Mouse (Mus musculus): Measurements from ENCODE around the gene Tsr2. TPM values are rescaled to one million over a fixed set of nuclear protein-coding genes. Genes with fewer than 3 reads are reported as not detected.

The Tsr2 gene
- polyA plus RNA-seq, 1 experiment, result 13.7 TPM

GRCm38 (mm10) chrX:151076941-151077485 lies 19.3 kb downstream of the Tsr2 start:
- TF ChIP-seq TCF12 (IDR thresholded peaks at IDR 0.05; ENCODE audit: insufficient read depth, poor library complexity, severe bottlenecking), result no peak
- TF ChIP-seq MYOG (IDR thresholded peaks at IDR 0.05; ENCODE audit: control insufficient read depth in 1 of 3, insufficient read depth in 1 of 3, insufficient read length in 2 of 3, low read depth in 2 of 3), result no peak
- no peak for TF ChIP-seq MYOD1 (IDR thresholded peaks at IDR 0.05; ENCODE audit: control insufficient read depth in 1 of 3, insufficient read length in 2 of 3, low read depth in 2 of 3)
- no peak for TF ChIP-seq SRF (IDR thresholded peaks at IDR 0.05; ENCODE audit: control insufficient read depth, insufficient read length, low read depth)
- TF ChIP-seq CEBPB (IDR thresholded peaks at IDR 0.05; ENCODE audit: insufficient read depth, poor library complexity, severe bottlenecking), result no peak
- TF ChIP-seq POLR2AphosphoS2 (IDR thresholded peaks at IDR 0.05; ENCODE audit: insufficient read length, low read depth), result no peak
- no peak for TF ChIP-seq USF1 (IDR thresholded peaks at IDR 0.05; ENCODE audit: low read depth)
- no peak for TF ChIP-seq POLR2A (IDR thresholded peaks at IDR 0.05; ENCODE audit: insufficient read length, low read depth)
- H3K27me3 ChIP-seq (ENCODE audit: control insufficient read depth, insufficient read depth, insufficient read length), result no peaks in the 10 kb centered on the region
- H3K36me3 ChIP-seq (ENCODE audit: control insufficient read depth, insufficient read depth), result no peaks in the 10 kb centered on the region

GRCm38 (mm10) chrX:151076007-151076406 lies 20.3 kb downstream of the Tsr2 start:
- H3K36me3 ChIP-seq (ENCODE audit: control insufficient read depth, insufficient read depth), result no peaks in the 10 kb centered on the region
- H3K79me2 ChIP-seq (ENCODE audit: control insufficient read depth, insufficient read depth), result no peaks in the 10 kb centered on the region
- no peak overlapping the region for H3K4me3 ChIP-seq
- no peak overlapping the region for H3ac ChIP-seq (ENCODE audit: control insufficient read depth, insufficient read length)
- no peaks in the 10 kb centered on the region for H3K27me3 ChIP-seq (ENCODE audit: control insufficient read depth, insufficient read depth, insufficient read length)
- no peak overlapping the region for H3K4me2 ChIP-seq (ENCODE audit: low read depth)
- no peak for TF ChIP-seq USF1 (IDR thresholded peaks at IDR 0.05; ENCODE audit: low read depth)
- no peak for TF ChIP-seq TCF3 (IDR thresholded peaks at IDR 0.05; ENCODE audit: insufficient read length, low read depth)
- TF ChIP-seq TCF12 (IDR thresholded peaks at IDR 0.05; ENCODE audit: insufficient read depth, poor library complexity, severe bottlenecking), result no peak
- no peak for TF ChIP-seq CEBPB (IDR thresholded peaks at IDR 0.05; ENCODE audit: insufficient read depth, poor library complexity, severe bottlenecking)
- TF ChIP-seq POLR2A (IDR thresholded peaks at IDR 0.05; ENCODE audit: insufficient read length, low read depth), result no peak
- no peak for TF ChIP-seq MAX (IDR thresholded peaks at IDR 0.05; ENCODE audit: low read depth)
- TF ChIP-seq REST (IDR thresholded peaks at IDR 0.05; ENCODE audit: insufficient read depth, insufficient read length), result no peak
- TF ChIP-seq POLR2AphosphoS2 (IDR thresholded peaks at IDR 0.05; ENCODE audit: insufficient read length, low read depth), result no peak
- TF ChIP-seq MYOG (IDR thresholded peaks at IDR 0.05; ENCODE audit: control insufficient read depth in 1 of 3, insufficient read depth in 1 of 3, insufficient read length in 2 of 3, low read depth in 2 of 3), result no peak
- no peak for TF ChIP-seq MYOD1 (IDR thresholded peaks at IDR 0.05; ENCODE audit: control insufficient read depth in 1 of 3, insufficient read length in 2 of 3, low read depth in 2 of 3)

More at GRCm38 (mm10) chrX:151076941-151077485, 19.3 kb downstream of the Tsr2 start:
- Histone ChIP-seq H3K4me2 (ENCODE audit: low read depth) (no peak overlapping the region), H3ac (ENCODE audit: control insufficient read depth, insufficient read length) (no peak overlapping the region), H3K4me3 (no peak overlapping the region), H3K79me2 (ENCODE audit: control insufficient read depth, insufficient read depth) (no peaks in the 10 kb centered on the region)

GRCm38 (mm10) chrX:151067876-151068275 lies 28.5 kb downstream of the Tsr2 start:
- Histone ChIP-seq H3K79me2 (ENCODE audit: control insufficient read depth, insufficient read depth) (no peaks in the 10 kb centered on the region), H3K36me3 (ENCODE audit: control insufficient read depth, insufficient read depth) (no peaks in the 10 kb centered on the region), H3ac (ENCODE audit: control insufficient read depth, insufficient read length) (no peak overlapping the region), H3K4me2 (ENCODE audit: low read depth) (no peak overlapping the region), H3K27me3 (ENCODE audit: control insufficient read depth, insufficient read depth, insufficient read length) (no peaks in the 10 kb centered on the region), H3K4me3 (no peak overlapping the region)
- TF ChIP-seq REST (IDR thresholded peaks at IDR 0.05; ENCODE audit: insufficient read depth, insufficient read length), result no peak
- no peak for TF ChIP-seq MYOG (IDR thresholded peaks at IDR 0.05; ENCODE audit: control insufficient read depth in 1 of 3, insufficient read depth in 1 of 3, insufficient read length in 2 of 3, low read depth in 2 of 3)
- TF ChIP-seq CEBPB (IDR thresholded peaks at IDR 0.05; ENCODE audit: insufficient read depth, poor library complexity, severe bottlenecking), result no peak
- no peak for TF ChIP-seq MYOD1 (IDR thresholded peaks at IDR 0.05; ENCODE audit: control insufficient read depth in 1 of 3, insufficient read length in 2 of 3, low read depth in 2 of 3)
- no peak for TF ChIP-seq TCF12 (IDR thresholded peaks at IDR 0.05; ENCODE audit: insufficient read depth, poor library complexity, severe bottlenecking)
- no peak for TF ChIP-seq E2F4 (IDR thresholded peaks at IDR 0.05; ENCODE audit: insufficient read depth)

GRCm38 (mm10) chrX:151066071-151066666 lies 30.2 kb downstream of the Tsr2 start:
- Histone ChIP-seq H3K27me3 (ENCODE audit: control insufficient read depth, insufficient read depth, insufficient read length) (no peaks in the 10 kb centered on the region), H3K36me3 (ENCODE audit: control insufficient read depth, insufficient read depth) (no peaks in the 10 kb centered on the region), H3K4me3 (no peak overlapping the region), H3K4me2 (ENCODE audit: low read depth) (no peak overlapping the region), H3ac (ENCODE audit: control insufficient read depth, insufficient read length) (no peak overlapping the region), H3K79me2 (ENCODE audit: control insufficient read depth, insufficient read depth) (no peaks in the 10 kb centered on the region)
- no peak for TF ChIP-seq MYOD1 (IDR thresholded peaks at IDR 0.05; ENCODE audit: control insufficient read depth in 1 of 3, insufficient read length in 2 of 3, low read depth in 2 of 3)
- no peak for TF ChIP-seq TCF3 (IDR thresholded peaks at IDR 0.05; ENCODE audit: insufficient read length, low read depth)
- no peak for TF ChIP-seq SRF (IDR thresholded peaks at IDR 0.05; ENCODE audit: control insufficient read depth, insufficient read length, low read depth)
- no peak for TF ChIP-seq E2F4 (IDR thresholded peaks at IDR 0.05; ENCODE audit: insufficient read depth)
- TF ChIP-seq MYOG (IDR thresholded peaks at IDR 0.05; ENCODE audit: control insufficient read depth in 1 of 3, insufficient read depth in 1 of 3, insufficient read length in 2 of 3, low read depth in 2 of 3), result no peak
- no peak for TF ChIP-seq REST (IDR thresholded peaks at IDR 0.05; ENCODE audit: insufficient read depth, insufficient read length)
- TF ChIP-seq POLR2AphosphoS2 (IDR thresholded peaks at IDR 0.05; ENCODE audit: insufficient read length, low read depth), result no peak
- TF ChIP-seq MAX (IDR thresholded peaks at IDR 0.05; ENCODE audit: low read depth), result no peak
- TF ChIP-seq CEBPB (IDR thresholded peaks at IDR 0.05; ENCODE audit: insufficient read depth, poor library complexity, severe bottlenecking), result no peak
- no peak for TF ChIP-seq USF1 (IDR thresholded peaks at IDR 0.05; ENCODE audit: low read depth)
- TF ChIP-seq TCF12 (IDR thresholded peaks at IDR 0.05; ENCODE audit: insufficient read depth, poor library complexity, severe bottlenecking), result no peak
